Mouse (Mus musculus): Measurements from ENCODE around the gene Ank3.
A peak's percentile ranks its signal among the peaks of the same experiment; 100 is the strongest.

Ank3 gene

DNA sequence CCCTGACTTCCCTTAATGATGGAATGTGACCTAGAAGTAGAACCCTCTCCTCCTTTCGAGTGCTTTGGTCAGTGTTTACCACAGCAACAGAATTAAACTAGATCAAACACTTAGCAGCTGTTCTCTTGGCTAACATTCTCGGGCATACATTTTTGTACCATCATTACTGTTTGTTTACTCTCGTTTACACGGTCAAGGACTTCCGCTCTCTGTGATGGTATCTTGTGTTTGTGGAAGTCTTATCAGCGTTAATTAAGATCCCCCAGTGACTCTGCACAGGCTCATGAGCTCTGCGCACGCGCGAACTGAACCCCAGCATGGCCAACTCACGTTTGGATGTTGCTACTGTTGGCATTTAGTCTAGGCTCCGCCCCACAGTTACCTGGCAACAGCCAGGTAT lies 16.3 kb downstream of the Ank3 start:
- DNase-seq: no peak

DNA sequence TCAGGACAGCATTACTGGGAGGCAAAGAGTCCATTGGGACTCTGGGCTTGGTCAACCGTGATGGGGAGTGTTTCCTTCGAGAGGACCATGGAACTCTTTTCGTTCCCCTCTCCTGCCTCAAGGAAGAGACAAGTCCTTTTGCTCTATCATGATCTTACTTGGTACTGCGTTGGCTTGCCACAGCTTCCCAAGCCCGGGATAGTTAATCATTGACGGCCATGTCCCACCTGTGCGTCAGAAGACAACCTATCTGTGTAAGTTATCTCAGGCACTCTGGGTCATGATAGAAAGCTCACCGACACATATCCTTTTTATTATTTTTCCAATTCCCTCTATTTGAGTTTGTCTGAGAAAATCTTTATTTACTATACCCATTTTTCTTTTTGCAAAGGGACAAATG lies 20.1 kb downstream of the Ank3 start:
- no peak for DNase-seq

- DNase-seq: no peak
These were observed 21.7 kb downstream of the Ank3 start for GRCm38 (mm10) chr10:69420306-69420705.

DNA sequence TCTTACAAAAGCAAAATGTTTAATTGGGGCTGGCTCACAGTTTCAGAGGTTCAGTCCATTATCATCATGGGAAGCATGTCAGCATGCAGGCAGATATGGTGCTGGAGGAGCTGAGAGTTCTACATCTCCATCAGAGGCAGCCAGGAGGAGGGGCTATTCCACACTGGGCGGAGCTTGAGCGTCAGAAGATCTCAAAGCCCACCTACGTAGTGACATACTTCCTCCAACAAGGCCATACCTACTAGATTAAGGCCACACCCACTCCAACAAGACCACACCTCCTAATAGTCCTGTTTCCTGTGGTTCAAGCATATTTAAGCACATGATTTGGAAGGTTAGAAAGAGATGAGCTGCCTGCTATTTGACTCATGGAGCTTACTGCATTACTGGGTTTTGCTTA lies 25.5 kb downstream of the Ank3 start:
- DNase-seq: no peak

- DNase-seq: no peak
These were observed 31.6 kb downstream of the Ank3 start for GRCm38 (mm10) chr10:69430138-69430537.

DNA sequence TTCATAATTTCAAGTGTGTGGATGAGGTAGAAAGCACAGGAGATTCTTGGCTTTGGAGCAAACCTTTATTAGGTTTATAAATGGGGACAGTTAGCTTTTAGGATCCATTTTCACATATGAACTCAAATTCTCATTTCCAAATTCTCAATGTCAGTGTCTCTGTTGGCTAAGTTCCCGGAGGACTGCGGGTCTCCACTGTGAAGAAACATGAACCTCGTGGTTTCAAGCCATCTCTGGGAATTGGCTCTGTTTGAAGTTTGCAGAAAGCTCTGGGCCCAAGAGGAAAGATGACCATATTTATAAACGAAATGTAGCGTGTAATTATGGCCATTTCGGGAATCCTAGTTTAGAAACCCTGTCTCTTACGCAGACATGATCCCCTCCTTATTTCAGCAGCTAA lies 32.5 kb downstream of the Ank3 start:
- DNase-seq: no peak

- DNase-seq: no peak
These were observed 36.6 kb downstream of the Ank3 start for GRCm38 (mm10) chr10:69435213-69435612.

- DNase-seq: no peak
These were observed 40.9 kb downstream of the Ank3 start for GRCm38 (mm10) chr10:69439449-69439848.

- DNase-seq: no peak
These were observed 46.0 kb downstream of the Ank3 start for GRCm38 (mm10) chr10:69444546-69444945.

- DNase-seq: no peak
These were observed 47.4 kb downstream of the Ank3 start for GRCm38 (mm10) chr10:69445951-69446350.

DNA sequence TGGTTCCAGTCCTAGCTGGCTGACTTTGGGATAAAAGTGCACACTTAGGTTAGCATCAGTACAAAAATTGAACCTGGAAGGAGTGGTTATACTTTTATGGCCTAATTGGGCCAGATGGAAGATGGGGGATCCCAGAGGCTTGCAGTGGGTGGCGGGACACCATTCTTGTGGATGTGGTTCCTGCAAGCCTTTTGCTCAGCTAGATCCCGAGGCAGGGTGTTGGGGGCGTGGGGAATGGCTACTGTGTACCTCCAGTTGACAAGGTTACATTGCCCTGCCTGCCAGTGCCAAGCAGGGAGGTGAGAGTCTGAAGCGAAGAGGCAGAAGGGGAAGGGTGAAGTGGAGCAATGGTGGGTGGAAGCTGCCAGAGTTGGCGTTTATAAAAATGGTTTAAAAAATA lies 48.0 kb downstream of the Ank3 start:
- DNase-seq: no peak

DNA sequence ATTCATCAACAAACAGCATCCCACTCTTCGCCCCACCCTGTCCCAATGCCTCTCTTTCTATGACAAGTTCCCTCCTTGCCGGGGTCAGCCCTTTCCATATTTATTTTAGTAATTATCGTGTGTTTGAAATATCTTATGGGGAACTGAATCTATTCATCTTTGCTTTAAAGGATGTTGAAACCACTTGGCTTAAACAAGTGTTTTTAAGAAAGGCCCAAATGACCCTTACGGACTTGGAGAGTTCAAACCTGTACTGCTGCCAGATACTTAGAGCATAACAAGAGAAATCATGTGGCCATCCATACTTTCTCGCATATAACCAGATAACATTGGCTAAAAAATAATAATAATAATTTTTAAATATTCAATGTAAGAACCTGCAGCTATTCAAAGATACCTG lies 48.7 kb downstream of the Ank3 start:
- no peak for DNase-seq

- DNase-seq: no peak
These were observed 49.6 kb downstream of the Ank3 start for GRCm38 (mm10) chr10:69448174-69448573.

- no peak for DNase-seq
These were observed 52.4 kb downstream of the Ank3 start for GRCm38 (mm10) chr10:69451006-69451405.

GRCm38 (mm10) chr10:69452180-69452977 lies 53.8 kb downstream of the Ank3 start:
- DNase-seq: peak; percentile 46

- no peak for DNase-seq
These were observed 55.0 kb downstream of the Ank3 start for GRCm38 (mm10) chr10:69453531-69453930.

DNA sequence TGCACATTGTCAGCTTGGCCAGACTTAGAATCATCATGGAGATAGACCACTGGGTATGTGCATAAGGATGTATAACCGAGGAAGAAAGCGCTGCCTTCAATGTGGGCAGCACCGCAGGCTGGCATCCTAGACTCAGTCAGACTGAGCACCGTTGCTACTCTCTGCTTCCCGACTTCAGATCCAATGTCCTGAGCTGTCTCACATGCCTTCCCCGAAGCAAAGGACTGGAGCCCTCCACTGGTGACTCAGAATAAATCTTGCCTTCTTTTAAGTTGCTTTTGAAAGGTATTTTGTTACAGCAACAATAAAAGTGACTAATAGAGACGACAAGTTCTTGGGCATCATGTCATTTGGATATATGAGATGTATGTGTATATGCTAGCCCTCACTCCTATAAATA lies 55.9 kb downstream of the Ank3 start:
- no peak for DNase-seq

DNA sequence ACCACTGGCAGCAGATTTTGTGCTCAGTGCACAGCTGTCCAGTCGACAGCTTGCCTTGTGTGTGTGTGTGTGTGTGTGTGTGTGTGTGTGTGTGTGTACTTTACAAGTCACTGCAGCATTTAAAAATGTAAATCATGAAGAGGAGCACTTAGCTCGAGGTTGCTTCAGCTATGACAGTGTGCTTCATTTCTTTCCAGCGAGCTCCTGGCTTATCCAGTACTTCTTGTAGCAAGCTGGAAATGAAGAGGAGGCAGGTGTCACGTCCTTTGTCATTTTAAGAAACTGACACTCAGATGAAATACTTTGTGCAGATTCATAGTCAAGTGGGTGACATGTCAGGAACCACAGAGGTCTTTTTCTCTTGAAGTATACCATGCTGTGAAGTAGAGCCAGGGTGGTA lies 66.3 kb downstream of the Ank3 start:
- DNase-seq: no peak

GRCm38 (mm10) chr10:69465558-69466200 lies 67.1 kb downstream of the Ank3 start:
- no peak for DNase-seq

DNA sequence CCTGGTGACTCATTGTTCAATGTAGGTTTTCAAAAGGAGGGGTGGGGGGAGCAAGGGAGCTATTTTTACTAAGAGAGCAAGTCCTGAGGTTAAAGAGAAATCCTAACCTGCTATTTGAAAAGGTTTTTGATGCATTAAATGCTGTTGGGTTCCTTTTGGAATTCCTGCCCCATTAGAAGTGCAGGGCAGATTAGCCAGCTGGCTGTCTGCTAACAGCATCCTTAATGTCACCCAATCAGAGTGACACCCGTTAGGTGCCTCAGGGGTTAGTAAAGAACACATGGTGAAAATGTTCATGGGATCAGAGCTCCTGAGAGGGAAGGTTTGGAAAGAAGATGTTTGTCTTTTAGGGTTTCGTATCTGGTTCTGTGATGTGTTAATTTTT lies 67.6 kb downstream of the Ank3 start:
- no peak for DNase-seq

- no peak for DNase-seq
These were observed 68.0 kb downstream of the Ank3 start for GRCm38 (mm10) chr10:69466586-69466985.

- DNase-seq: no peak
These were observed 68.6 kb downstream of the Ank3 start for GRCm38 (mm10) chr10:69467182-69467581.

- no peak for DNase-seq
These were observed 73.3 kb downstream of the Ank3 start for GRCm38 (mm10) chr10:69471841-69472240.

DNA sequence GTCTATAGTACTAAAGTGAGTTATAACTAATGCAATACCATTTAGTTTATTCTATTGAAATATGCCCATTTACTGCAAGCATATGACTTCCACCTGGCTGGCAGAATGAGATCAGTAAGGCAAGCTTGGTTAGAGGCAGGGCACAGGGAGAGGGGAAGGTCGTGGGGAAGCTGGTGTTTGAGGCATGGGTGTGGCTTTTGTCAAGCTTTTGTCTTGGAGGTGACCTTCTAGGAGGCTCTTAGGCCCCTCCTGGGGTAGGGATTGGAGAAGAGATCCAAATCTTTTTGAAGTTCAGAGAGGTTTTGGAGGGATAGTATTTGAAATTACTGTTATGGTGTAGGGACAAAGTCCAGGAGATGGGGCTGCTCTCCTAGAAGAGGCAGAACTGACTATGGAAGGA lies 78.3 kb downstream of the Ank3 start:
- DNase-seq: no peak

DNA sequence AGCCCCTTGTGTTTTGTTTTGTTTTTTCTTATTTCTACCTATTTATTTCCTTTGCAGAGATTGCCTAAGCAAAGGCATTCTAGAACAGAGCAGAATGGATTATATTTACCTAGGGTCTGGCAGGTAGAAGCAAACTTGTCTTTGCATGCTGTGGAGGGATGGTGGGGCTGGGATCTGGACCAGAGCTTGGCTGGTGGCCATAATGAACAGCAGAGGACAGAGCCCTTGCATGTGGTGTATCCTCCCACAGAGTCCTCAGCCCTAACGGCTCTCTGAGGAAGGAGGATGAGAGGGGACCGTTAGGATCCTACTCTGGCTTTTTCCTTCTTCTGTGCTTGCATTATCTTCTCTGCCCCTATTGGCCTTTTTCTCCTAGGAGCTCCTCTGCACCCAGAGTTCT lies 79.1 kb downstream of the Ank3 start:
- no peak for DNase-seq
